Mouse (Mus musculus): ENCODE data around the gene Olfr1537. TPM values are rescaled to one million over a fixed set of nuclear protein-coding genes. Genes with fewer than 3 reads are reported as not detected.

Gene Olfr1537
- not detected in 2 replicates for polyA plus RNA-seq (2012; rRNA removed)

DNA sequence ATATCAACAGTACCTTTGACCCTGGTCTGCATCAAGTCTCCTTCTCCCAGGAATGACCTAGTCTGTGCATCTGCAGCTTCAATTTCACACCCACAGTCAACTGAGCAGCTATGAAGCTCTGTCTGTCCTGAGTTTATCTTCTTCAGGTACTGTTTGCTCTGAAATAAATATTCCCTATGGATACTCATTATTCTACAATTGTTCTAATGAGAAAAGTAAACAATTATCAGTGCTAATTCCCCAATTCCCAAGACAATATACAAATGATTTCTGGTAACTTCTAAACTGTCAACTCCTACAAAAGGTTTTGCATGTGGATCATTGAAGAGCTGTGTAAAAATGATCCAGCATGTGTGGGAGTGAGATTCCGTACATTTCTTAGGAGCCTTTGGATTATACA is at the start of gene Olfr1537:
TSS of gene Olfr1537 (minus strand) at position 101 of the 400 bp plus-strand sequence.
- DNase-seq (ENCODE audit: low spot score): no peak

- no peak for DNase-seq (ENCODE audit: low spot score)
Measured at GRCm38 (mm10) chr9:39287136-39287535, 37.3 kb upstream of the Olfr1537 start.

- no peak for DNase-seq (ENCODE audit: low spot score)
Measured at GRCm38 (mm10) chr9:39276718-39277117, 26.9 kb upstream of the Olfr1537 start, which contains the start of gene Olfr945. Gene Olfr945, minus strand, starts transcription at chr9:39276818.

DNA sequence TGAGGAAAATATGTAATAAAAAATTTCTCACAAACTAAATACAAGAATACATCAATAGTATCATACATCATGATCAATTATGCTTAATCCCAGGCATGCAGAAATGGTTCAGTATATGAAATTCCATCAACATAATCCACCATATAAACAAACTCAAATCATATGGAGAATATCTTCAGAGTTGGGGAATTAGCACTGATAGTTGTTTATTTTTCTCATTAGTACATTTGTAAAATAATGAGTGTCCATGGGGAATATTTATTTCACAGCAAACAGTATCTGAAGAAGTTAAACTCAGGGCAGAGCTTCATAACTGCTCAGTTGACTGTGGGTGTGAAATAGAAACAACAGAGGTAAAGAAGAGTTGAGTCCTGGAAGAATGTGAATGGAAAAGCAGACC is 48.2 kb downstream of the Olfr1537 start, which contains the start of gene Olfr944:
TSS of gene Olfr944 (plus strand) at position 301 of the 400 bp plus-strand sequence.
- no peak for DNase-seq (ENCODE audit: low spot score)

Other genes with a start within 250 kb of the Olfr1537 start
- not detected in 2 replicates for gene Olfr146, start 226.6 kb downstream of the Olfr1537 start, polyA plus RNA-seq (2012; rRNA removed)
- gene Olfr937, start 185.0 kb downstream of the Olfr1537 start, polyA plus RNA-seq (2012; rRNA removed): not detected in 2 replicates
- gene Olfr938, start 171.1 kb downstream of the Olfr1537 start, polyA plus RNA-seq (2012; rRNA removed): not detected in 2 replicates
- gene Olfr27, start 121.9 kb downstream of the Olfr1537 start, polyA plus RNA-seq (2012; rRNA removed): not detected in 2 replicates
- not detected in 2 replicates for gene Olfr943, start 83.7 kb downstream of the Olfr1537 start, polyA plus RNA-seq (2012; rRNA removed)
- gene Olfr944, start 48.1 kb downstream of the Olfr1537 start, polyA plus RNA-seq (2012; rRNA removed): not detected in 2 replicates
- gene Olfr945, start 26.8 kb upstream of the Olfr1537 start, polyA plus RNA-seq (2012; rRNA removed): not detected in 2 replicates
- not detected in 2 replicates for gene Olfr948, start 76.1 kb upstream of the Olfr1537 start, polyA plus RNA-seq (2012; rRNA removed)
- gene Olfr951, start 137.4 kb upstream of the Olfr1537 start, polyA plus RNA-seq (2012; rRNA removed): not detected in 2 replicates
- gene Olfr952, start 177.2 kb upstream of the Olfr1537 start, polyA plus RNA-seq (2012; rRNA removed): not detected in 2 replicates
- not detected in 2 replicates for gene Olfr954, start 206.7 kb upstream of the Olfr1537 start, polyA plus RNA-seq (2012; rRNA removed)
- gene Olfr955, start 221.9 kb upstream of the Olfr1537 start, polyA plus RNA-seq (2012; rRNA removed): not detected in 2 replicates
- gene Olfr44, start 244.0 kb upstream of the Olfr1537 start, polyA plus RNA-seq (2012; rRNA removed): not detected in 2 replicates